Comparison of ENCODE assay signal across 8 mouse cellular contexts in genomic region chr8:122550995-122551264, GRCm38 (mm10). TPM values are rescaled to one million over a fixed set of nuclear protein-coding genes. Genes with fewer than 3 reads are reported as not detected.
A peak's percentile ranks its signal among the peaks of the same experiment; 100 is the strongest.
DNase-seq lines count a peak whose midpoint lies in the region; ATAC-seq and TF ChIP-seq lines count a peak whose summit lies in the region.

No protein-coding gene starts in this region.

- no peaks in the 10 kb centered on the region for H3K27me3 ChIP-seq in kidney, embryonic 15.5 days
- H3K27me3 ChIP-seq in hindbrain, embryonic 15.5 days, result peaks cover 32% of the 10 kb centered on the region
- peaks cover 26% of the 10 kb centered on the region for H3K27me3 ChIP-seq in midbrain, embryonic 14.5 days (ENCODE audit: control insufficient read depth, insufficient read depth, low read length)

- peak overlapping the region; percentile 84 for H3K4me2 ChIP-seq in kidney, embryonic 15.5 days
- peak overlapping the region; percentile 76 for H3K4me2 ChIP-seq in hindbrain, embryonic 15.5 days
- H3K4me2 ChIP-seq in midbrain, embryonic 14.5 days (ENCODE audit: low read length), result peak overlapping the region; percentile 80

- H3K36me3 ChIP-seq in kidney, embryonic 15.5 days, result no peaks in the 10 kb centered on the region
- no peaks in the 10 kb centered on the region for H3K36me3 ChIP-seq in hindbrain, embryonic 15.5 days
- no peaks in the 10 kb centered on the region for H3K36me3 ChIP-seq in midbrain, embryonic 14.5 days (ENCODE audit: control insufficient read depth, insufficient read depth, low read length)

- H3K27ac ChIP-seq in kidney, embryonic 15.5 days, result peak overlapping the region; percentile 89
- H3K27ac ChIP-seq in cortical plate, adult 2 months (ENCODE audit: insufficient read depth, low read length), result no peak overlapping the region
- H3K27ac ChIP-seq in hindbrain, embryonic 15.5 days (replicated peaks), result peak overlapping the region; percentile 16
- H3K27ac ChIP-seq in midbrain, embryonic 14.5 days (replicated peaks; ENCODE audit: low read depth, low read length), result no peak overlapping the region

- no peak for TF ChIP-seq CTCF in cortical plate, adult 2 months (IDR thresholded peaks at IDR 0.05; ENCODE audit: extremely low read depth, insufficient read depth, low read length)

- ATAC-seq in kidney, embryonic 15.5 days (replicated peaks; ENCODE audit: low FRiP score), result no peak
- 0 out of 2 replicates have a peak, but pooled peaks have one; percentile 9 for ATAC-seq in hindbrain, embryonic 15.5 days (ENCODE audit: low FRiP score, low read depth)
- ATAC-seq in midbrain, embryonic 14.5 days (ENCODE audit: low FRiP score, low TSS enrichment), result no peak
- no peak for ATAC-seq in erythroid progenitor cell, adult 5-6 weeks (replicated peaks; ENCODE audit: low FRiP score, poor library complexity, severe bottlenecking)

- TF ChIP-seq POLR2A in cortical plate, adult 2 months (IDR thresholded peaks at IDR 0.05; ENCODE audit: extremely low read depth, insufficient read depth, low read length), result no peak

- H3K9ac ChIP-seq in kidney, embryonic 15.5 days, result peak overlapping the region; percentile 69
- H3K9ac ChIP-seq in hindbrain, embryonic 15.5 days, result peak overlapping the region; percentile 46
- H3K9ac ChIP-seq in midbrain, embryonic 14.5 days (replicated peaks; ENCODE audit: low read length), result peak overlapping the region; percentile 49

- no peak for DNase-seq in kidney, adult 9 months
- no peak for DNase-seq in midbrain, embryonic 14.5 days
- DNase-seq in right cerebral cortex, postnatal 14 days, result no peak
- no peak for DNase-seq in gastrocnemius, adult 18-20 months (ENCODE audit: low spot score)

- no peaks in the 10 kb centered on the region for H3K9me3 ChIP-seq in kidney, embryonic 15.5 days (replicated peaks)
- H3K9me3 ChIP-seq in hindbrain, embryonic 15.5 days, result no peaks in the 10 kb centered on the region
- H3K9me3 ChIP-seq in midbrain, embryonic 14.5 days (ENCODE audit: control insufficient read depth, low read length), result no peaks in the 10 kb centered on the region

- WGBS in kidney, embryonic 15.5 days, result under 1% methylated on average over 34 of the region's 43 CpGs
- under 1% methylated on average over 40 of the region's 43 CpGs for WGBS in hindbrain, embryonic 15.5 days
- WGBS in midbrain, embryonic 14.5 days, result under 1% methylated on average over 43 of the region's 43 CpGs

- H3K4me3 ChIP-seq in kidney, embryonic 15.5 days (replicated peaks), result peak overlapping the region; percentile 64
- peak overlapping the region; percentile 0; the same call in 1 of the 2 replicates for H3K4me3 ChIP-seq in cortical plate, adult 2 months (ENCODE audit: insufficient read depth, low read length)
- peak overlapping the region; percentile 46 for H3K4me3 ChIP-seq in hindbrain, embryonic 15.5 days
- peak overlapping the region; percentile 45 for H3K4me3 ChIP-seq in midbrain, embryonic 14.5 days (replicated peaks; ENCODE audit: low read depth, low read length)

- peaks cover 58% of the 10 kb centered on the region for H3K4me1 ChIP-seq in kidney, embryonic 15.5 days
- peaks cover 9% of the 10 kb centered on the region for H3K4me1 ChIP-seq in cortical plate, adult 2 months (ENCODE audit: control insufficient read depth, insufficient read depth, low read length)
- peaks cover 14% of the 10 kb centered on the region for H3K4me1 ChIP-seq in hindbrain, embryonic 15.5 days (replicated peaks)
- peaks cover 7% of the 10 kb centered on the region; the same call in 1 of the 2 replicates for H3K4me1 ChIP-seq in midbrain, embryonic 14.5 days (ENCODE audit: control insufficient read depth, insufficient read depth, low read length)

RNA-seq across cellular contexts. Expression of gene Piezo1, which starts 0.2 kb away (rescaled TPM):
- 13.2 and 17.8 TPM in 2 replicates for polyA plus RNA-seq in kidney, embryonic 15.5 days (2015; fragmentation: Nextera tagmentation; extraction: Ambion mirVana)
- polyA plus RNA-seq in cortical plate, adult 2 months (2012; rRNA removed), result 7.6 and 7.7 TPM in 2 replicates
- 2.2 and 2.8 TPM in 2 replicates for polyA plus RNA-seq in hindbrain, embryonic 15.5 days (2015; fragmentation: Nextera tagmentation; extraction: Ambion mirVana)
- 1.0 and 4.6 TPM in 2 replicates for polyA plus RNA-seq in midbrain, embryonic 14.5 days (2014; fragmentation: Nextera tagmentation; extraction: Ambion mirVana)
- 10 to 100 TPM; 11.5 to 13.2 TPM for total RNA-seq in gastrocnemius, adult 18-20 months (2021)
- total RNA-seq in erythroid progenitor cell, adult 5-6 weeks (2015; ENCODE audit: low replicate concordance), result 32.1 and 43.2 TPM in 2 replicates
- total RNA-seq in erythroid progenitor cell, adult 5-6 weeks (2017; ENCODE audit: low replicate concordance), result 31.8 and 52.9 TPM in 2 replicates

RNA-seq across cellular contexts. Expression of gene Cdt1, which starts 16.9 kb away (rescaled TPM):
- 40.8 and 50.4 TPM in 2 replicates for polyA plus RNA-seq in kidney, embryonic 15.5 days (2015; fragmentation: Nextera tagmentation; extraction: Ambion mirVana)
- 2.8 and 3.2 TPM in 2 replicates for polyA plus RNA-seq in cortical plate, adult 2 months (2012; rRNA removed)
- 10.6 and 11.5 TPM in 2 replicates for polyA plus RNA-seq in hindbrain, embryonic 15.5 days (2015; fragmentation: Nextera tagmentation; extraction: Ambion mirVana)
- 5.9 and 7.6 TPM in 2 replicates for polyA plus RNA-seq in midbrain, embryonic 14.5 days (2014; fragmentation: Nextera tagmentation; extraction: Ambion mirVana)
- total RNA-seq in gastrocnemius, adult 18-20 months (2021), result under 1 TPM; 0.30 to 0.66 TPM
- 55.5 and 65.8 TPM in 2 replicates for total RNA-seq in erythroid progenitor cell, adult 5-6 weeks (2015; ENCODE audit: low replicate concordance)
- 33.0 and 77.8 TPM in 2 replicates for total RNA-seq in erythroid progenitor cell, adult 5-6 weeks (2017; ENCODE audit: low replicate concordance)

RNA-seq across cellular contexts. Expression of gene Aprt, which starts 25.8 kb away (rescaled TPM):
- 333 and 353 TPM in 2 replicates for polyA plus RNA-seq in kidney, embryonic 15.5 days (2015; fragmentation: Nextera tagmentation; extraction: Ambion mirVana)
- polyA plus RNA-seq in cortical plate, adult 2 months (2012; rRNA removed), result 60.1 and 61.0 TPM in 2 replicates
- polyA plus RNA-seq in hindbrain, embryonic 15.5 days (2015; fragmentation: Nextera tagmentation; extraction: Ambion mirVana), result 170 and 179 TPM in 2 replicates
- 146 and 161 TPM in 2 replicates for polyA plus RNA-seq in midbrain, embryonic 14.5 days (2014; fragmentation: Nextera tagmentation; extraction: Ambion mirVana)
- 10 to 100 TPM; 39.6 to 40.1 TPM for total RNA-seq in gastrocnemius, adult 18-20 months (2021)
- 39.4 and 53.7 TPM in 2 replicates for total RNA-seq in erythroid progenitor cell, adult 5-6 weeks (2015; ENCODE audit: low replicate concordance)
- total RNA-seq in erythroid progenitor cell, adult 5-6 weeks (2017; ENCODE audit: low replicate concordance), result 12.3 and 15.5 TPM in 2 replicates

Comparison
In these comparisons a context has a peak if more than half of its experiments do, and no peak if none do; other contexts are left out.
1. H3K27ac ChIP-seq: peak in kidney, embryonic 15.5 days (single experiment) and hindbrain, embryonic 15.5 days (single experiment); none in cortical plate, adult 2 months (single experiment) and midbrain, embryonic 14.5 days (single experiment).
2. H3K4me3 ChIP-seq: peak in every context shown above with its lines; median percentile 64 in kidney, embryonic 15.5 days; 46 in hindbrain, embryonic 15.5 days; 45 in midbrain, embryonic 14.5 days; 0 in cortical plate, adult 2 months.
3. Peak in every context shown above with its lines, with median percentiles within 50 percentile points of each other: H3K4me2 ChIP-seq and H3K9ac ChIP-seq.